Mouse (Mus musculus) gastrocnemius, postnatal 14 days (tissue): ENCODE results near the gene Ssh2. TPM values are rescaled to one million over a fixed set of nuclear protein-coding genes. Genes with fewer than 3 reads are reported as not detected.

Experiments used
- DNase-seq: peaks from one replicate; pipeline ENCODE4 v3.0.0; 2021; ENCODE audit warnings: mixed read lengths
- intact Hi-C: fragments of 180-260 bp; cut with DNase I; formaldehyde crosslinking; loops from one replicate; pipeline ENCODE4 v1.15.1; 2025; ENCODE audit warnings: low total_unique reads
- total RNA-seq, 2 experiments: library from RNA; stranded (reverse); gene quantifications; 2 replicates each; pipeline ENCODE4 v1.2.3; 2021

The Ssh2 gene
- total RNA-seq, 2 experiments from 2014 or later = 38.4 to 42.4 TPM

- peak; percentile 50 for DNase-seq
- intact Hi-C loops = no loop called here
Measured at GRCm38 (mm10) chr11:77497341-77497756, 281.3 kb downstream of the Ssh2 start.

GRCm38 (mm10) chr11:77497851-77498250 lies 281.8 kb downstream of the Ssh2 start:
- no peak for DNase-seq
- intact Hi-C loops = no loop called here

DNA sequence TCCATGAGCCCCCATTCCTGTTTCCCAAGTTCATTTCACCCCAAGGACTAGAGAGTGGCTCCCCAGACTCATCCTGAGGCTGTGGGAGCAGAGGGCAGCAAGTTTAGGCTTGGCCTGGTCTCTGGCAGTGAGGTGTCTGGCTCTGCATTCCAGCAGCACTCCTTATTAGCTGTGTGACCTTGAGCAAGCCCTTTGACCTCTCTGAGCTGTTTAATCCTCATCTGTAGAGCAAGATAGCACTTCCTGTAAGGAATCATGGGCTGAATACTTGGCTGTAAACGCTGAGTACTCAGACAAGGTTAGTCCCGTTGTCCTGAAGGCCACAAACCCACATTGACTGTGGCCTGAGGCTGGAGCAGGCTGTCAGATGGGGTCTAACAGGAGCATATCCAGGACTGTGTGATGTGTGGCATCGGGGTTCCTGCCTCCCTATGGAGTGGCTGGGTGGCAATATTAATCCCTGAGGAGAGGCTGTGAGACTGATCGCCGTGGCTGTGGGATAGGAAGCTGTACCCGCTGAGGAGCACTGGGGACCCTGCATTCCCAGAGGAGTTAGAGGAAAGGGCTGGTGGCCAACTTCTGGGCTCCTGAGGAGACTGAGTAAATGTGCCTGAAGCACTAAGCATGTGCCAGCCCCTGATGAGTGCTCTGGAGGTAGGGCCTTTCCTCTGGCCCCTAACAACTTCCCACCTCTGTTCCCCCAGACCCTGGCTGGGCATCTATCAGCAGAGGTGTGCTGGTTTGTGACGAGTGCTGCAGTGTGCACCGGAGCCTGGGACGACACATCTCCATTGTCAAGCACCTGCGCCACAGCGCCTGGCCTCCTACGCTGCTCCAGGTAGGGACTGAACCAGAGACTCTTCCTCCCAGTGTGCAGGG lies 282.4 kb downstream of the Ssh2 start:
- no peak for DNase-seq
- intact Hi-C loops = no loop called here

- intact Hi-C loops = no loop called here
- no peak for DNase-seq
Measured at GRCm38 (mm10) chr11:77499354-77499753, 283.3 kb downstream of the Ssh2 start.

- intact Hi-C loops = loop anchor here (10.0 kb wide), 1 partner anchor 124 kb away; no protein-coding TSS in a partner anchor
- DNase-seq = no peak
Measured at GRCm38 (mm10) chr11:77500361-77501325, 284.6 kb downstream of the Ssh2 start.

GRCm38 (mm10) chr11:77501392-77501791 lies 285.3 kb downstream of the Ssh2 start:
- intact Hi-C loops = loop anchor here (10.0 kb wide), 1 partner anchor 123 kb away; no protein-coding TSS in a partner anchor
- DNase-seq = peak; percentile 77

DNA sequence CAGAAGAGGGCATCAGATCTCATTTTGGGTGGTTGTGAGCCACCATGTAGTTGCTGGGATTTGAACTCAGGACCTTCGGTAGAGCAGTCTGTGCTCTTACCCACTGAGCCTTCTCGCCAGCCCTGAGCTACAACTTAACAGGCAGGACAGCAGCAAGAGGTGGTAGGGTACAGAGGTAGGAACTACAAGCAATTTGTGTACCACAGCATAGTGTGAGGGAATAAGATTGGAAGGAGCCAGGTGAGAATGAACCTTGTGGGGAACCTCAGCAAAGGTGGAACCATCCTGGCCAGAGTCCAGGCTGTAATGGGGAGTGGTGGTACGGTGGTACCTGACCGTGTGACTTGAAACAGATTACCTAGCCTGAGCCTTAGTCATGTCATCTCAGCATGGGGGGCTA lies 285.9 kb downstream of the Ssh2 start:
- DNase-seq = no peak
- intact Hi-C loops = loop anchor here (10.0 kb wide), 1 partner anchor 123 kb away; no protein-coding TSS in a partner anchor

GRCm38 (mm10) chr11:77502481-77502880 lies 286.4 kb downstream of the Ssh2 start:
- intact Hi-C loops = loop anchor here (10.0 kb wide), 1 partner anchor 122 kb away; no protein-coding TSS in a partner anchor
- DNase-seq = no peak

DNA sequence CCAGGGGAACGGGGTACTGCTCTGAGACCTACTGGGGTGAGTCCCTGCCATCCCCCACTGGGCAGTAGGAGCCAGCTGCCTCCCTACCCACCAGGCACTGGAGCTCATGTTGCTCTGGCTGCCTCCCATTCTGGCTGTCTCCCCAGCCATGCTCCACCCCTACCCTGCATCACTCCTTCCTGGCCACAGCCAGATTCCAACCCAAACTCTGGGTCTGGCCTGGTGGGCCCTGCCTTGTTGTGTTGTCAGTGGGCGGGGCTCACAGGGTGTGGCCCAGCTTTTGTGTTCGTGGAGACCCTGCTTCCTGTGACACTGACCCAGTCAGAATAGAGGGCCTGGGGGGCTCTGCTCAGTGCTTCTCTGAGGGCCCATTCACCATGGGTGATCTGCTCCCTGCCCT lies 287.4 kb downstream of the Ssh2 start:
- intact Hi-C loops = loop anchor here (10.0 kb wide), 1 partner anchor 121 kb away; no protein-coding TSS in a partner anchor
- peak; percentile 72 for DNase-seq

DNA sequence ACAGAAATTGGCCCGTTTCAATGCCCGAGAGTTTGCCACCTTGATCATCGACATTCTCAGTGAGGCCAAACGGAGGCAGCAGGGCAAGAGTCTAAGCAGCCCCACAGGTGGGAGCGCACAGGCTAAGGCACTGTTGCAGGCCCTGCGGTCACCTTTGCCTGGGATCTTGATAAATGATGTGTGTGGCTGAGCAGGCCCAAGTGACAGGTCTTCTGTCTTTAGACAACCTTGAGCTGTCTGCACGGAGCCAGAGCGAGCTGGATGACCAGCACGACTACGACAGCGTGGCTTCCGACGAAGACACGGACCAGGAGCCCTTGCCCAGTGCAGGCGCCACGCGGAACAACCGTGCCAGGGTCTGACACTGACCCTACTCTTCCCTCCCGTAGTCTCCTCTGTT lies 288.3 kb downstream of the Ssh2 start:
- DNase-seq = no peak
- intact Hi-C loops = loop anchor here (10.0 kb wide), 1 partner anchor 120 kb away; no protein-coding TSS in a partner anchor

- intact Hi-C loops = loop anchor here (10.0 kb wide), 1 partner anchor 119 kb away; no protein-coding TSS in a partner anchor
- DNase-seq = no peak
Measured at GRCm38 (mm10) chr11:77505291-77505980, 289.3 kb downstream of the Ssh2 start.

DNA sequence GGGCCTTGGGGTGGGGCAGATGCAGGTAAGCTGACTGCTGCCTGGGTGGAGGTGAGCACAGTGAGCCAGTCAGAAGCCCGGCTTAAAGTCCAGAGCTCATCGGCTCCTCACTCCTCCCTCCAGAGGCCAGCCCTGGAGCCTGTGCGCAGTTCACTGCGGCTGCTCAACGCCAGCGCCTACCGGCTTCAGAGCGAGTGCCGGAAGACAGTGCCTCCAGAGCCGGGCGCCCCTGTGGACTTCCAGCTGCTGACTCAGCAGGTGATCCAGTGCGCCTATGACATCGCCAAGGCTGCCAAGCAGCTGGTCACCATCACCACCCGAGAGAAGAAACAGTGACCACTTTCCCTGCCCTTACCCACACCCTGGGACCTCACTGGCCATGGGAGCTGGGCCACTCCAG lies 290.2 kb downstream of the Ssh2 start:
- intact Hi-C loops = loop anchor here (10.0 kb wide), 1 partner anchor 119 kb away; no protein-coding TSS in a partner anchor
- no peak for DNase-seq

- intact Hi-C loops = loop anchor here (10.0 kb wide), 1 partner anchor 118 kb away; no protein-coding TSS in a partner anchor
- no peak for DNase-seq
Measured at GRCm38 (mm10) chr11:77506941-77507340, 290.9 kb downstream of the Ssh2 start.

DNA sequence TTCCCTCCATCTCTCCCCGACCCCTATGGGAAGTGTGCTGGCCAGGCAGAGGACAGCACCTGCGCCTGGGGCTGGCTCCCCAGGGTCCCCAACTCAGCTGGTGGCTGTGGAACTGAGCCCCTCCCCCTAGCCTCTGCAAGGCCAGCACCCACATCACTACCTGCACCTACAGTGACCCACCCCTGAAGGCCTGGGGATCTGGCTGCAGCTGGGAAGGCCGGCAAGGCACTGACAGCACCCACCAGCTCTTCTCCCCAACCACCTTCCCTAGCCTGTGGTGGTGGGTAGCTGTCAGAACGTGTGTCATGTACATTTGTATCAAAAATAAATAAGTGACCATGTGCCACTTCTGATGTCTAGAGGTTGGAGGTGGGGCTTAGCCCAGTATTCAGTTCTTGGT lies 291.3 kb downstream of the Ssh2 start:
- DNase-seq = no peak
- intact Hi-C loops = loop anchor here (10.0 kb wide), 1 partner anchor 117 kb away; no protein-coding TSS in a partner anchor

GRCm38 (mm10) chr11:77508068-77509021 lies 292.3 kb downstream of the Ssh2 start:
- peak; percentile 87 for DNase-seq
- intact Hi-C loops = loop anchor here (10.0 kb wide), 1 partner anchor 116 kb away; no protein-coding TSS in a partner anchor
